Mouse (Mus musculus) myocyte (in vitro differentiated cells): ENCODE data around the gene Robo3.

Experiments used
- CEBPB ChIP-seq: IDR thresholded peaks from 2 replicates; pipeline ENCODE4 v1.6.1; 2011; ENCODE audit warnings: mild to moderate bottlenecking, moderate library complexity; ENCODE audit not compliant: poor library complexity, insufficient read depth, severe bottlenecking
- E2F4 ChIP-seq: IDR thresholded peaks from one replicate; pipeline ENCODE4 v1.6.1; 2011; ENCODE audit warnings: mild to moderate bottlenecking, control low read depth, moderate library complexity; ENCODE audit not compliant: insufficient read depth
- MAX ChIP-seq: IDR thresholded peaks from one replicate; pipeline ENCODE4 v1.6.1; 2011; ENCODE audit warnings: low read depth, mild to moderate bottlenecking, control low read depth
- MYOD1 ChIP-seq, 3 experiments: IDR thresholded peaks; one replicate each; pipeline ENCODE4 v1.6.1; 2011; ENCODE audit warnings: control low read depth in 2 of 3, low read depth in 2 of 3, mild to moderate bottlenecking in 2 of 3, moderate library complexity in 1 of 3; ENCODE audit not compliant: insufficient read length in 2 of 3, control insufficient read depth in 1 of 3
- MYOG ChIP-seq, 3 experiments: IDR thresholded peaks; one replicate each; pipeline ENCODE4 v1.6.1; 2011; ENCODE audit warnings: control low read depth in 2 of 3, low read depth in 2 of 3, mild to moderate bottlenecking in 2 of 3; ENCODE audit not compliant: insufficient read length in 2 of 3, control insufficient read depth in 1 of 3, insufficient read depth in 1 of 3
- POLR2A ChIP-seq: IDR thresholded peaks from one replicate; pipeline ENCODE4 v1.6.1; 2011; ENCODE audit warnings: low read depth, mild to moderate bottlenecking, control low read depth, moderate library complexity; ENCODE audit not compliant: insufficient read length
- POLR2AphosphoS2 ChIP-seq: IDR thresholded peaks from one replicate; pipeline ENCODE4 v1.6.1; 2011; ENCODE audit warnings: low read depth, control low read depth; ENCODE audit not compliant: insufficient read length
- REST ChIP-seq: IDR thresholded peaks from one replicate; pipeline ENCODE4 v1.6.1; 2011; ENCODE audit warnings: mild to moderate bottlenecking, control low read depth, moderate library complexity; ENCODE audit not compliant: insufficient read depth, insufficient read length
- SRF ChIP-seq: IDR thresholded peaks from one replicate; pipeline ENCODE4 v1.6.1; 2011; ENCODE audit warnings: low read depth; ENCODE audit not compliant: control insufficient read depth, insufficient read length
- TCF12 ChIP-seq: IDR thresholded peaks from one replicate; pipeline ENCODE4 v1.6.1; 2011; ENCODE audit warnings: mild to moderate bottlenecking, control low read depth; ENCODE audit not compliant: poor library complexity, insufficient read depth, severe bottlenecking
- USF1 ChIP-seq: IDR thresholded peaks from one replicate; pipeline ENCODE4 v1.6.1; 2011; ENCODE audit warnings: low read depth, mild to moderate bottlenecking, control low read depth, moderate library complexity

DNA sequence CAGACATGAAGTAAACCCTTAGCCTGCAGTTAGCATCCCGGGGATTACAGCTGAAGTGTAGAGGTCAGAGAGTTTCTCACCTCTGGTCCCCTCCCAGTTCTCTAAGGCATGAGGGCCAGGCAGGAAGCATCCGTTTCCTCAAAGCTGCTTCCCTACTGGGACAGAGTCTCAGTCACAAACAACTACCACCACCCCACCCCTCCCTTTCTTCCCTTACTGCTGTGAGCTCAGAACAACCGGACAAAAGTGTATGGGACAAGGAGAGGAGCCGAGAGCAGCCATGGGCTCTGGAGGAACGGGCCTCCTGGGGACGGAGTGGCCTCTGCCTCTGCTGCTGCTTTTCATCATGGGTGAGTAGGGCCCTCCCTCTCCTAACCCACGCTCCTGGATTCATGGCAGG is 31.2 kb downstream of the Robo3 start, which contains the start of gene Robo4:
- TF ChIP-seq POLR2A (no peak), POLR2AphosphoS2 (no peak), CEBPB (no peak), E2F4 (no peak), MAX (no peak), USF1 (no peak), MYOD1 (IDR thresholded peaks at IDR 0.05; ENCODE audit: control insufficient read depth in 1 of 3, insufficient read length in 2 of 3, low read depth in 2 of 3) (no peak), TCF12 (no peak), SRF (no peak), REST (no peak), MYOG (IDR thresholded peaks at IDR 0.05; ENCODE audit: control insufficient read depth in 1 of 3, insufficient read depth in 1 of 3, insufficient read length in 2 of 3, low read depth in 2 of 3) (no peak)
